Mouse (Mus musculus): ENCODE measurements around the gene Birc5. TPM values are rescaled to one million over a fixed set of nuclear protein-coding genes. Genes with fewer than 3 reads are reported as not detected.

Gene Birc5
- polyA plus RNA-seq, 1 experiment from 2014 or later: 293 TPM

DNA sequence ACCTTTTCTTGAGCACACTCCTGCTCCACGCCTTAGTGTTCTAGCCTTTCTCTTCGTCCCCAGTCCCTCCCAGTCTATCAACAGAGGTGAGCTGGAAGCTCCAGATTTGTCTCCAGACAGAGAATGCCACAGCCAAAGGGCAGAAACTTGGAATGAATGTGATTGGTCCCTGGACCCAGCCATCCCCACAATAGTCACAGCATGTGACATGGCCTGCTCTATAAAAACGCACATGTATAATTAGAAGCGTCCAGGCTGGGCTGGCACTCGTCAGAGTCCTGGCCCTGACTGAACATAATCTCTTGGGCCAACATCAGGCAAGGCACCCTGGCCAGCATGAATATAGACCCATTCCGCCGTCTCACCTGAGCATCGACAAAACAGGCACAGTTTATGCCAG is 30.0 kb upstream of the Birc5 start:
- Histone ChIP-seq H3K27ac (no peak overlapping the region), H3K4me2 (no peak overlapping the region), H3K36me3 (peaks cover 62% of the 10 kb centered on the region), H3K4me3 (replicated peaks) (no peak overlapping the region), H3K9ac (no peak overlapping the region), H3K4me1 (peaks cover 26% of the 10 kb centered on the region), H3K27me3 (replicated peaks) (no peaks in the 10 kb centered on the region), H3K9me3 (no peaks in the 10 kb centered on the region)
- WGBS: 80% methylated on average over 8 of the region's 8 CpGs
- ATAC-seq (ENCODE audit: insufficient read depth, low FRiP score, low read depth): no peak

DNA sequence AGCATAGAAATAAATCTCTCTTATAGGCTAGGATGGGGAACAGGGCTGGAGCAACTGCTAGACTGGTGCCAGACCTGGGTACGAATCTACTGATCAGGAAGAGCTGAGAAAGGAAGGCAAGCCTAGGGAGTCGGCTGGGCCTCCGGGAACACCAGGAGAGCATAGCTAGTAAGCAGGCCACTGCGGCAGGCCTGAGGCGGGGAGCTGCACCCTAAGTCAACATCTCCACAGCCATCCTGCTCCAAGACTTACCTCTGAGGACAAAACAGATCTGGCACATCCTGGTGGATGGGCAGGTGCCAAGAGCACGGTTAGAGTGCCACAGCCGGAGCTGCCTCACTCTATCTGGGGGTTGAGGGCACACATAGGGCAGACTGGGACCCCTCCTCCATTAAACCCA is 28.9 kb upstream of the Birc5 start:
- H3K27ac ChIP-seq: no peak overlapping the region
- H3K4me3 ChIP-seq (replicated peaks): no peak overlapping the region
- no peak overlapping the region for H3K9ac ChIP-seq
- H3K4me2 ChIP-seq: no peak overlapping the region
- no peaks in the 10 kb centered on the region for H3K27me3 ChIP-seq (replicated peaks)
- H3K9me3 ChIP-seq: no peaks in the 10 kb centered on the region
- 87% methylated on average over 7 of the region's 7 CpGs for WGBS
- peaks cover 54% of the 10 kb centered on the region for H3K36me3 ChIP-seq
- H3K4me1 ChIP-seq: peaks cover 36% of the 10 kb centered on the region
- ATAC-seq (ENCODE audit: insufficient read depth, low FRiP score, low read depth): no peak

DNA sequence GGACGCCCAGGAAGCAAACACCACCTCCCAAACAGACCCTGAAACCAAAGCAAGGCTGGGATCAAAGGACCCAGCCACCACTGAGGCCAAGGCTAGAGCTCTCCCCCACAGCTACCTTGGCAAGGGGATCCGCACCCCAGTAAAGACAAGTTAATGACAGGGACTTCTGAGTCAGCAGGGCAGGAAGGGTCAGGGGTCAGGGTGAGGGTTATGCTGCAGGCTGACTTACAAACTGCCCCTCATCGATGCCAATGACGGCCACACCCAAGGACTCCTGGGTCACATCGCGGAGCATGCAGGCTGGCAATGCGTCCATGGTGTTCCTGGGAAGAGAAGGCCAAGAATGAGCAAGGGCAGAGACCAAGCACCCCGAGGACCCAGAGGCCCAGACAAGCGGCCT is 27.2 kb upstream of the Birc5 start:
- no peaks in the 10 kb centered on the region for H3K9me3 ChIP-seq
- no peak overlapping the region for H3K4me3 ChIP-seq (replicated peaks)
- peaks cover 50% of the 10 kb centered on the region for H3K4me1 ChIP-seq
- no peaks in the 10 kb centered on the region for H3K27me3 ChIP-seq (replicated peaks)
- no peak overlapping the region for H3K4me2 ChIP-seq
- peaks cover 41% of the 10 kb centered on the region for H3K36me3 ChIP-seq
- WGBS: 86% methylated on average over 9 of the region's 9 CpGs
- no peak for ATAC-seq (ENCODE audit: insufficient read depth, low FRiP score, low read depth)
- H3K27ac ChIP-seq: no peak overlapping the region; the same call in 1 of the 2 replicates
- H3K9ac ChIP-seq: no peak overlapping the region

DNA sequence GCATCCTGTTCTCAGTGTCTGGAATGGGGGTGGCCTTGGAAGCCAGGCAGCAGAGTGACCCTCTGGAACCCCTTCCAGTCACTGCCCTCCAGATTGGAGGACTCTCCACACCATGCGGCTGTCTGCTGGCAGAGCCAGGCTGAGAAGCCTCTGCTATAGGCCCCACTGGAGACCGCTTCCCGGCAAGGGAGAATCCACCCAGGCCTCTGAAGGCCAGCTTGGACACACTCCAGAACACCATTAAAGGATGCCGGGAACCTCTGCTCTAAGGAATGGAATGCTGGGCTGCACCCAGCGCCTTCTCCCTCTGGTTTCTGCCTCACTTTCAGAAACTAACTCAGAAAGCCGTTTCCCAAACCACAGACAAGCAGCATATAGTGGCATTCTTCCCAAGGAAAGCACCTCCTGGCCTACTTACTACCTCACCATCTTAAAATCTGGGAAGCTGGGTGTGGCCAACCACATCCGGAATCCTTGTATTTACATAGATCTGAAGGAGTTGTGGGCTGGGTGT is 26.3 kb upstream of the Birc5 start:
- 0 out of 2 replicates have a peak overlapping the region, but pooled peaks have one; percentile 1 for H3K4me3 ChIP-seq (replicated peaks)
- WGBS: 63% methylated on average over 7 of the region's 7 CpGs
- H3K9me3 ChIP-seq: no peaks in the 10 kb centered on the region
- peak overlapping the region; percentile 46 for H3K27ac ChIP-seq
- peaks cover 34% of the 10 kb centered on the region for H3K36me3 ChIP-seq
- ATAC-seq (ENCODE audit: insufficient read depth, low FRiP score, low read depth): no peak
- H3K9ac ChIP-seq: no peak overlapping the region
- H3K27me3 ChIP-seq (replicated peaks): no peaks in the 10 kb centered on the region
- H3K4me2 ChIP-seq: peak overlapping the region; percentile 5
- H3K4me1 ChIP-seq: peaks cover 59% of the 10 kb centered on the region

DNA sequence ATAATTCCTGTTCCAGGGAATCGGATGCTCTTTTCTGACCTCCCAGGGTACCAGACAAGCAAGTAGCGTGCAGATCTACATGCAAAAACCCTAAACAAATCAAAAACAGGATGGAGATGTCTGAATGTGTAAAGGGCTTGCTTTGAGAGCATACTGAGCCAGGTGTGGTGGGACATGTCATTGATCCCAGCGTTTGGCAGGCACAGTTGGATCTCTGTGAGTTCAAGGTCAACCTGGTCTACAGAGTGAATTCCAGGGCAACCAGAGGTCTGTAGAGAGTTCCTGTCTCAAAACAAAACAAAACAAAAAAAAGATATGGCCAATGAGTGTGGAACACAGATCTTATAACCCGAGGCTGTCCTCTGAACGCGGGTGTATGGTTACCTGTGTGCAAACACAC is 25.6 kb upstream of the Birc5 start:
- H3K27ac ChIP-seq: peak overlapping the region; percentile 46
- WGBS: 85% methylated on average over 6 of the region's 6 CpGs
- no peak for ATAC-seq (ENCODE audit: insufficient read depth, low FRiP score, low read depth)
- H3K36me3 ChIP-seq: peaks cover 28% of the 10 kb centered on the region
- H3K27me3 ChIP-seq (replicated peaks): no peaks in the 10 kb centered on the region
- peak overlapping the region; percentile 5; the same call in 1 of the 2 replicates for H3K4me2 ChIP-seq
- peaks cover 64% of the 10 kb centered on the region for H3K4me1 ChIP-seq
- no peaks in the 10 kb centered on the region for H3K9me3 ChIP-seq
- H3K9ac ChIP-seq: no peak overlapping the region
- H3K4me3 ChIP-seq (replicated peaks): 0 out of 2 replicates have a peak overlapping the region, but pooled peaks have one; percentile 1

DNA sequence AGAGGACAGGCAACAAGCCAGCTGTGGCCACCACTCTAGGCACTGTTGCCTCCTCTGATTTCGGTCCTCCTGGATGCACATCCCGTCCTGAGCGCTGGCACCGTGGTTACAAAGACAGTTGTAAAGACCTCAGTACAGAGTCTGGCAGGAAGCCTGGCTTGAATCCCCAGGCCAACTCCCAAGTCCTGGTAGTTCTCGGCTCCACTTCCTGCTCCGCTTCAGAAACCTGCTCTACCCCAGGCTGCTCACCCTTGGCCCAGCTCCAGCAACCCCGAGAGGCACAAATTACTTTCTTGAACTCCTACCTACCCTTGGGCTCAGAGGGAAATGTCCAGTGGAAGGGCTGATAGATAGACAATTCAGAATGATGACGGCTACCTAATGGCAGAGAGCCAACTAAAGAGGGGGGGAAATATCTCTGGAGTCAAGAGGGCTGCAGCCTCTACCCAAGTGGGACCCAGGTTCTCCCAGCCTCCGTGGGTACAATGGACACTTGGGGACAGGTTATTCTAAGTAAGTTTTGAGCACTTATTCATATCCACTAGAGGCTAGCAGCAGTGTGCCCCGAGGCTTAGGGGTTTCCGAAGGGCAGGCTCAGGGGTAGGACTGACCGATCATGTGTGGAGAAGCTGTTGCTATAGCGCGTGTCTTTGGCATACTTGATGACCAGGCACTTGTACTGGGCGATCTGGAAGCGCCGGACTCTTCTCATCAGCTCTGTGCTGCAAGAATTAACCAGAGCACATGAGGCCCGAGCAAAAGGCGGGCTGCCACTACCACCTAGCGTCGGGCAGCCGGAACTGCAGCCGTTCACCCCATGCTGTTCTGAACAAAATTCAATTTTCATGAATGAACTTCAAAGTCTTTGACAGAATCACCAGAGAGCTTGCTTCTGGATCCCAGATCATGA is 24.7 kb upstream of the Birc5 start:
- Histone ChIP-seq H3K4me1 (peaks cover 73% of the 10 kb centered on the region), H3K9ac (peak overlapping the region; percentile 65), H3K36me3 (peaks cover 19% of the 10 kb centered on the region), H3K4me2 (peak overlapping the region; percentile 93), H3K9me3 (no peaks in the 10 kb centered on the region), H3K4me3 (replicated peaks) (peak overlapping the region; percentile 62), H3K27ac (peak overlapping the region; percentile 95), H3K27me3 (replicated peaks) (no peaks in the 10 kb centered on the region)
- WGBS: 12% methylated on average over 23 of the region's 23 CpGs
- ATAC-seq (ENCODE audit: insufficient read depth, low FRiP score, low read depth): peak; percentile 32; the same call in 1 of the 2 replicates

DNA sequence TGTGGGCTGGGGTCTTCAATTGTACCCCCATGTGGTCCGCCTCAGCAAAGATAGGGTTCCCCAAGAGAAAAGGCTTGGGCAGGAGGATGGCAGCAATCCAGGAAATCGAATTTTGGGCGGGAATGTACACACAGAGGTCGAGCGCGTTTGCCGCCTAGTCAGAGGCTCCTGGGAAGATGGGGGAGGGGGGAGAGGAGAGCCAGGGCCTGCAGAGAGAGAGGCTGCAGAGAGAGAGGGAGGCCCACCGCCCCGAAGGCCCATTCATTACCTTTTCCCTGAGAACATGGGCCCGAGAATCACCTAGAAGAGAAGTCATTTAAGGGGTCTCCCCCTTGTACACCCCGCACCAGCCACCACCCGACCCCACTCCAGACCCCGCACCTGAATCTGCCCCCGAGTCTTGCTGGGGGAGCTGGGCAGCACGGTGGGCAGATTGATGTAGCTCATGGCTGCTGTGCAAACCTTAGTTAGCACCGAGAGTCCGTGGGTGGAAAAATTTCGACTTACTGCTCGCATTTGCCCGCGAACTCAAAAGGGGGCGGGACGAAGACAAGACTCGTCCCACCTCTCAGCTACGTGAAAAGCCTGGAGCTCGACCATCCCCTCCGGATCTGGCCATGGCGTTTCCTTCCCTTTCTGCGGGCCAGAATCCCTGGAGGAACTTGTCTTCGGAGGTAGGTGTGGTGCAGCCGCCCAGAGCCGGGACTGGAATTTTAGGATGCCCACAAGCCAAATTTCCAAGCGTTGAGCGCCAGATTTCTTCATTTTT is 23.5 kb upstream of the Birc5 start, which contains the start of the genes Afmid and Tk1:
Afmid (plus strand) TSS at position 592 of the 769 bp plus-strand sequence.
Tk1 (minus strand) TSS at position 760 of the 769 bp plus-strand sequence.
- Histone ChIP-seq H3K4me1 (peaks cover 83% of the 10 kb centered on the region), H3K9me3 (no peaks in the 10 kb centered on the region), H3K4me2 (peak within 1 kb of the TSS; percentile 93), H3K27ac (peak within 1 kb of the TSS; percentile 95), H3K27me3 (replicated peaks) (no peaks in the 10 kb centered on the region), H3K4me3 (replicated peaks) (peak within 1 kb of the TSS; percentile 62), H3K9ac (peak within 1 kb of the TSS; percentile 65), H3K36me3 (peaks cover 11% of the 10 kb centered on the region; the same call in 1 of the 2 replicates)
- under 1% methylated on average over 34 of the region's 34 CpGs for WGBS
- ATAC-seq (ENCODE audit: insufficient read depth, low FRiP score, low read depth): peak; percentile 45; the same call in 1 of the 2 replicates

DNA sequence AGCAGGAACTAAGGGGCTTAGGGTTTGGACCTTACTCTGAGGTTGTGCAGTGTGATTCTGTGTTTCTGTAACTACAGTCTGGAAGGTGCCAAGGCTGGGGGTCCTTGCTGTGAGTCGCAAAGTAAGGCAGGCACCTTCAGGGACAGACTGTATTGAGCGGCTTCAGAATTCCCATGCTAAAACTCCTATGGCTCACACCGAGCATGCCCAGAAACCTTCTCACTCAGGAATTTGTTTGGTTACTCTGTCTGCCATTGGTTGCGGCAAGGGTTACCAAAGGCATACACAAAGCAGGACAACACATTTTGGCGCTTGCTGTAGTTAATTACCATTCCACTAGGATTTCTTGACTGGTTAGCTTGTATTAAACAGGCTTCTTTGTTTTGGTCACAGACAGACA is 22.9 kb upstream of the Birc5 start:
- Histone ChIP-seq H3K27ac (peak overlapping the region; percentile 95), H3K27me3 (replicated peaks) (no peaks in the 10 kb centered on the region), H3K4me2 (peak overlapping the region; percentile 93), H3K4me1 (peaks cover 86% of the 10 kb centered on the region), H3K9ac (peak overlapping the region; percentile 42), H3K36me3 (peaks cover 11% of the 10 kb centered on the region; the same call in 1 of the 2 replicates), H3K4me3 (replicated peaks) (peak overlapping the region; percentile 62), H3K9me3 (no peaks in the 10 kb centered on the region)
- ATAC-seq (ENCODE audit: insufficient read depth, low FRiP score, low read depth): no peak
- WGBS: 11% methylated on average over 5 of the region's 5 CpGs

DNA sequence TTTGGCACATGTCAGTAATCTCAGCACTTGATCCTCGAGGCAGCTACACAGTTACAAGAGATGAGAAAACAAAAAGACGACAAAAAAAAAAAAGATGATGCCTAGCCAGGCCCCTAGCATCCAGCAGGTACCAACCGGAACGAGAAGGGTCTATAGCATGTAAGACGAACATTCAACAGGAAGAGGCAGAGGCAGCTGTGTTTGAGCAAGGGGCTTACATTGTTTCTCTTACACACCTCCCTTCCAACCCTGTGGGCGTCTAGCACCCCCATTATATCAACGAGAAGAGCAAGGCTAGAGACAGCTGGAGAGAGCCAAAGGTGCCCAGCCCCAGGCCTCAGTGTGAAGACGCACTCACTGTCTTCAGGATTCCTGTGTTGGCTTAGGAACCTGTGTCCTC is 22.1 kb upstream of the Birc5 start:
- H3K4me2 ChIP-seq: peak overlapping the region; percentile 93; the same call in 1 of the 2 replicates
- peak overlapping the region; percentile 95; the same call in 1 of the 2 replicates for H3K27ac ChIP-seq
- ATAC-seq (ENCODE audit: insufficient read depth, low FRiP score, low read depth): no peak
- H3K27me3 ChIP-seq (replicated peaks): no peaks in the 10 kb centered on the region
- no peak overlapping the region for H3K4me3 ChIP-seq (replicated peaks)
- WGBS: 42% methylated on average over 8 of the region's 8 CpGs
- peaks cover 3% of the 10 kb centered on the region; the same call in 1 of the 2 replicates for H3K36me3 ChIP-seq
- H3K4me1 ChIP-seq: peaks cover 80% of the 10 kb centered on the region
- H3K9ac ChIP-seq: no peak overlapping the region
- H3K9me3 ChIP-seq: no peaks in the 10 kb centered on the region

DNA sequence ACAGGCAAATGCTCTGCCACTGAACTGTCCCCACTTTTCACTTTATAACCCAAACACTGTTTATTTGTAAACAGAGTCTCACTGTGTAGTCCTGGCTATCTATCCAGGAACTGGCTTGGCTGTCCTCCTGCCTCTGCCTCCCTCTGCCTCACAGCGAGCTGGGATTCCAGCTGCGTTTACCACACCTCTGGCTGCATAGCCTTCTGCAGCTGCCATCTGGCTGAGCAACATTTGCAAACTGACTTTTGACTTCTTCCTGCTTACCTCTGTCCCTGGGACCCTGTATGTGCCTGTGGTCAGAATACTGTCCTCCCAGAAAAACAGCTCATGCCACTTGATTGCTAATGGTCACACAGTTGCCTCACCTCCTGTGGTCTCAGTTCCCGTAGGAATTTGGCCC is 21.7 kb upstream of the Birc5 start:
- Histone ChIP-seq H3K27ac (peak overlapping the region; percentile 95), H3K4me3 (replicated peaks) (no peak overlapping the region), H3K9ac (no peak overlapping the region), H3K9me3 (no peaks in the 10 kb centered on the region), H3K36me3 (0 out of 2 replicates have a peak, but pooled peaks cover 3% of the 10 kb centered on the region), H3K27me3 (replicated peaks) (no peaks in the 10 kb centered on the region), H3K4me1 (peaks cover 83% of the 10 kb centered on the region), H3K4me2 (peak overlapping the region; percentile 14)
- 44% methylated on average over 3 of the region's 3 CpGs for WGBS
- no peak for ATAC-seq (ENCODE audit: insufficient read depth, low FRiP score, low read depth)

DNA sequence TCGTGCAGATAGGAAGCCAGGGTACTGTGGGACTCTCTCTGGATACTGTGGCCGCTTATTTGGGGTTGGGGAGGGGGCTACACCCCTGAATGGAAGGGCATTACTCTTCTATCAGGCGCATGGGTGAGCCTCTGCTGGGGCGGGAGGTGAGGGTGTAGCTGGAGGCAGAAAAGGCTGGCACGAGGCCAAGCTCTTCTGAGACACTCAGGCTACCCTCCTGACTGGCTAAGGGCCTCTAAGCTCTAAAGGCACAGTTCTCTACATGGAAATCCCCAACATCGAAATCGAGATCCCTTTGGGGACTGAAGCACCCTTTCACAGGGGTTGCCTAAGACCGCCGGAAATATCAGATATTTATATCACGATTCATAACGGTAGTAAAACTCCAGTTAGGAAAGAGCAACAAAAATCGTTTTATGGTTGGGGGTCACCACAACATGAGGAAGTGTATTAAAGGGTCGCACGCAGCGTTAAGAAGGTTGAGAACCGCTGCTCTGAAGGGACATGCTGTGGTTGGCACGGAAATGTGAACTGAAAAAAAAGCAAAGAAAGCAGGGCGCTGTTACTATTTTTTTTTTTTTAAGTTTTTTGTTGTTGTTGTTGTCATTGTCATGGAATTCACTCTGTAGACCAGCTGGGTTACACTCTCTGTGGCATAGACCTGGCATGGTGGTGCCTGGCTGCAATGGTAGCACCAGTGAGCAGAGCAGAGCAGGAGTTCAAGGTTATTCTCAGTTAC is 20.7 kb upstream of the Birc5 start:
- Histone ChIP-seq H3K27me3 (replicated peaks) (no peaks in the 10 kb centered on the region), H3K4me2 (peak overlapping the region; percentile 14; the same call in 1 of the 2 replicates), H3K36me3 (0 out of 2 replicates have a peak, but pooled peaks cover 1% of the 10 kb centered on the region), H3K4me3 (replicated peaks) (no peak overlapping the region), H3K27ac (peak overlapping the region; percentile 83), H3K9ac (no peak overlapping the region), H3K9me3 (no peaks in the 10 kb centered on the region), H3K4me1 (peaks cover 76% of the 10 kb centered on the region)
- no peak for ATAC-seq (ENCODE audit: insufficient read depth, low FRiP score, low read depth)
- 60% methylated on average over 18 of the region's 18 CpGs for WGBS
